In the genomic region with DNA sequence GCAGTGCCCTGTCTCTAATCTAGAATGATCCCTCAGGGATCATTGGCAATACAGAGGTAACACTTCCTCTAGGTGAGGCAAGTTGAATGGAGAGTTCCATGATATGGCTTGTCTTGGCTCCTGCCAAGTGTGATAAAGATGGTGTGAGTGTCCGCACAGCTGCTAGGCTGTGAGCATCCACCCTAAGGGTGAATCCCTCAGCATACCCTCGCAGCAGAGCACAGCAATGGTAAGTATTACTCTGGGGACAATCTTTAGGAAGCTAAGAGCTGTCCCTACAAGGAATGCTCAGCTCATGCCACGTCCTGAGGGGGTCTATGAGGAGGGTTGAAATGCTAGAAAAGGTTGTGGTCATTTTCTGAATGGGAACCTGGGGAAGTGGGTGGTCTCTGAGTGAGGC, we compare ENCODE assay signal across 27 mouse cellular contexts.
"Had no signal": no experiment of that assay in that cellular context is flagged by ENCODE, and none has a peak within 500 bp of the region (broad histone marks: within the 10 kb centered on the region; RNA-seq: fewer than 3 reads in every experiment).

No protein-coding gene starts in this region.

- H3K4me3 ChIP-seq: limb, embryonic 10.5 days; limb, embryonic 12.5 days; limb, embryonic 13.5 days; limb, embryonic 15.5 days; liver, embryonic 12.5 days; liver, embryonic 13.5 days; liver, embryonic 15.5 days; lung, embryonic 15.5 days; megakaryocyte, embryonic 14.5 days; midbrain, embryonic 10.5 days; midbrain, embryonic 12.5 days; midbrain, embryonic 13.5 days; midbrain, embryonic 15.5 days; myocyte had no signal

- H3K27ac ChIP-seq: limb, embryonic 10.5 days; limb, embryonic 12.5 days; limb, embryonic 13.5 days; limb, embryonic 15.5 days; liver, embryonic 12.5 days; liver, embryonic 13.5 days; liver, embryonic 14.5 days; liver, embryonic 15.5 days; lung, embryonic 15.5 days; macrophage; midbrain, embryonic 10.5 days; midbrain, embryonic 12.5 days; midbrain, embryonic 13.5 days; midbrain, embryonic 15.5 days had no signal

- H3K36me3 ChIP-seq: limb, embryonic 10.5 days; limb, embryonic 12.5 days; limb, embryonic 13.5 days; limb, embryonic 15.5 days; liver, embryonic 12.5 days; liver, embryonic 15.5 days; lung, embryonic 15.5 days; midbrain, embryonic 10.5 days; midbrain, embryonic 12.5 days; midbrain, embryonic 13.5 days; midbrain, embryonic 15.5 days had no signal

- DNase-seq: left cerebral cortex, postnatal 4 days; liver; liver, embryonic 13.5 days; liver, postnatal 0 days; lung, adult 18-20 months; lung, adult 2 months; lung, embryonic 14.5 days; lung, postnatal 10 days; lung, postnatal 14 days; lung, postnatal 36 days; lung, postnatal 4 days; midbrain, embryonic 14.5 days had no signal

- H3K9me3 ChIP-seq: limb, embryonic 10.5 days; limb, embryonic 12.5 days; limb, embryonic 13.5 days; limb, embryonic 15.5 days; liver, embryonic 12.5 days; liver, embryonic 13.5 days; liver, embryonic 15.5 days; lung, embryonic 15.5 days; megakaryocyte, embryonic 14.5 days; midbrain, embryonic 10.5 days; midbrain, embryonic 12.5 days; midbrain, embryonic 13.5 days; midbrain, embryonic 15.5 days had no signal

- H3K4me1 ChIP-seq: limb, embryonic 12.5 days; limb, embryonic 13.5 days had no signal

- H3K27me3 ChIP-seq: limb, embryonic 12.5 days; limb, embryonic 13.5 days; limb, embryonic 15.5 days; liver, embryonic 12.5 days; liver, embryonic 13.5 days; liver, embryonic 15.5 days; lung, embryonic 15.5 days; megakaryocyte, embryonic 14.5 days; midbrain, embryonic 12.5 days; midbrain, embryonic 13.5 days; midbrain, embryonic 15.5 days had no signal
